Mouse (Mus musculus) heart, postnatal 10 days (tissue): ENCODE results near the gene Susd2. TPM values are rescaled to one million over a fixed set of nuclear protein-coding genes. Genes with fewer than 3 reads are reported as not detected.

Experiments used
- total RNA-seq, 2 experiments: library from RNA; stranded (reverse); gene quantifications; 2 replicates each; pipeline ENCODE4 v1.2.3; 2021

Susd2 gene
- total RNA-seq, 2 experiments from 2014 or later, result 2.8 to 3.4 TPM

Other genes starting within 250 kb of the Susd2 start
- under 1 TPM; 0.17 to 0.24 TPM for gene Upb1, start 242.9 kb downstream of the Susd2 start, total RNA-seq
- gene Snrpd3, start 126.5 kb downstream of the Susd2 start, total RNA-seq, result 10 to 100 TPM; 67.9 to 75.9 TPM
- gene Gucd1, start 126.0 kb downstream of the Susd2 start, total RNA-seq, result 10 to 100 TPM; 42.8 to 44.0 TPM
- 1 to 10 TPM; 1.0 to 1.2 TPM for gene Lrrc75b, start 83.7 kb downstream of the Susd2 start, total RNA-seq
- gene Ggt1, start 82.4 kb downstream of the Susd2 start, total RNA-seq, result not detected
- 1 to 10 TPM; 6.8 to 8.7 TPM for gene Ggt5, start 54.7 kb downstream of the Susd2 start, total RNA-seq
- 10 to 100 TPM; 26.0 to 33.6 TPM for gene Cabin1, start 120.3 kb upstream of the Susd2 start, total RNA-seq
- gene Ddt, start 129.4 kb upstream of the Susd2 start, total RNA-seq, result 10 to 100 TPM; 29.6 to 49.2 TPM
- not detected for gene Gm20441, start 136.9 kb upstream of the Susd2 start, total RNA-seq
- gene Gstt3, start 137.4 kb upstream of the Susd2 start, total RNA-seq, result 1 to 10 TPM; 1.9 to 3.0 TPM
- gene Gstt1, start 154.6 kb upstream of the Susd2 start, total RNA-seq, result 1 to 10 TPM; 5.9 to 7.9 TPM
- gene Gstt4, start 178.5 kb upstream of the Susd2 start, total RNA-seq, result not detected
- gene Gstt2, start 193.4 kb upstream of the Susd2 start, total RNA-seq, result 10 to 100 TPM; 10.1 to 12.7 TPM
- 100 to 1,000 TPM; 321 to 324 TPM for gene Mif, start 216.2 kb upstream of the Susd2 start, total RNA-seq
- under 1 TPM in 1 of 2 experiments, not detected in 1; 0.48 TPM for gene Derl3, start 249.4 kb upstream of the Susd2 start, total RNA-seq